Mouse (Mus musculus): ENCODE data around the gene Usp6nl.

The Usp6nl gene

GRCm38 (mm10) chr2:6367497-6367896 is 45.0 kb downstream of the Usp6nl start:
- no peak for DNase-seq (ENCODE audit: low read depth)

GRCm38 (mm10) chr2:6374216-6374615 is 51.7 kb downstream of the Usp6nl start:
- no peak for DNase-seq (ENCODE audit: low read depth)

DNA sequence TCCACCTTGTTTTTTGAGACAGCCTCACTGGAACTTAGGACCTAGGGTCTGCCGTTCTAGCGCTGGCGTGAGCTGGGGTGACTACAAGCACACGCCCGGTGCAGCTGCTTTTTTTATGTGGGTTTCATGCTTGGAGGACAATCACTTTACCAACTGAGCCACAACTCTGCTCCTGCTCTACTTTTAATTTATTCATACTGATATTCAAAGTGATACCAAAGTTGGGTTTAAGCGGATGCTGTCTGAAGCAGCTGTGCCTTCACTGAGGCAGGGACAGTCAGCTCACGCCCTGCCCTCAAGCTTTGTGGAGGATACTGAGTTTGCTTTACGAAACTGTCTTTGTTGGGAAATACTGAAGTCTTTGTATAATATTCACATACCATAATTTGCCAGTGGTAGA is 53.6 kb downstream of the Usp6nl start:
- no peak for DNase-seq (ENCODE audit: low read depth)

DNA sequence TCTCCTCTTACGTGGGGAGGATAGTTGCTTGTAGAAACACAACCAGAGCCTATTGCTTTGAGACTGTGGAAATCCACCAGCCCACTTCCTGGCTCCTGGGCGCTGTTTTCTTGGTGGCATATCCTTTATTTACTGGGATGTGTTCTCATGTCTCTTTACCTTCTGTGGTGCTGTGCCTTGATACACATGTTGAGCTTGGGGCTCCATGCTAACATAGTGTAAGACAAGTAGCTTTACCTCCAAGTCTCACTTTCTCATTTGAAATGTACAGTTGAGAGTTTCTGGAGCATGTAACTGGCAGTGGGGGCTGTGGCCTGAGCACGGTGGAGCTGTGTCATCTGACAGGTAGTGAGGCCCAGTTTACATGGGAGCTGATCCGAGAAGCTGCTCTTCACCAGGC is 54.5 kb downstream of the Usp6nl start:
- DNase-seq (ENCODE audit: low read depth), result no peak

DNA sequence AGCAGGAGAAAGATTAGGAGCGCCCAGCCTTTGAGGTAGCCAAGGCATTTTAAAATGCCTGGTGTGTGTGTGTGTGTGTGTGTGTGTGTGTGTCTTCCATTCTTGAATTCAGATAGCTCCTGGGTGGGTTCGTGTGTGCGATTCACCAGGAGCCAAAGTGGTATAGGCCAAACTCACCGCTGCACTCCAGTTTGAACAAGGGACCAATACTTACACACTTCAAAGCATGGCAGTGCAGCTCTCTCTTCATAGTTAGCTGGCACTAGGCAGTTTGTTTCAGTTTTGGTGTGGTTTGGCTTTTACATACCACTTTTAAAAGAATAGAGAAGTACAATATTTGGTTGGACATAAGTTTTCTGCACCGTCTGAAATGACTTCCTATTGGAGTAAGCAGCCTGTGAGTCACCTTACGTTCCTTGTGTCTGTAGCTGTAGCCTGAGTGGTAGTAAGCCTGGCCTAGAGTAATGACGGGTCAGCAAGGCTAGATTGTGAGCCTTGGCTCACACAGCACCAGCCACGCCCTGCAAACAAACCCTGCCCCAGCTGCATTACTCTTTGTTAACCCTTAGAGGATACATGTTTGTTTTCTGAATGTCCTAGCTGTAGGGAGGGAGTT is 56.2 kb downstream of the Usp6nl start:
- DNase-seq (ENCODE audit: low read depth), result peak; percentile 87

GRCm38 (mm10) chr2:6379731-6380212 is 57.3 kb downstream of the Usp6nl start:
- peak; percentile 94 for DNase-seq (ENCODE audit: low read depth)

DNA sequence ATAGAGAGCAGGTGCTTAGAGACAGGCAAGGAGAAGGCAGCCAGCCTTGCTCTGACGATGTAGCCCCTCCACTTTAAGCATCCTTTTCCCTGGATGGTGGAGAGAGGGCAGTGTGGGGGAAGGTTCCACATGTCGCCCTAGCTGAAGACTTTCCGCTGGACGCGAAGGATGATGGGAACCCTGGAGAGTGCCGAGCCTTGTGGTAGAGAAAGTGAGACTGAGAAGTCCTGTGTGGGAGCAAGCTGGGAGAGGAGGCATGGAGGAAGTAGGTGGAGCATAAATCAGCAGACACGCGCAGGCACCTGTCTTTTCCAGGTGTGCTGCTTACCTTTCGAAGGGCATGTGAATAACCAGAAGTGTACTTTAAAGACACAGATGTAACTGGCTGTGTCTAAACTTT is 57.9 kb downstream of the Usp6nl start:
- DNase-seq (ENCODE audit: low read depth), result no peak

- peak; percentile 46 for DNase-seq (ENCODE audit: low read depth)
These were observed 62.1 kb downstream of the Usp6nl start for GRCm38 (mm10) chr2:6384407-6385146.

GRCm38 (mm10) chr2:6389162-6389561 is 66.7 kb downstream of the Usp6nl start:
- DNase-seq (ENCODE audit: low read depth), result no peak

GRCm38 (mm10) chr2:6391261-6391660 is 68.8 kb downstream of the Usp6nl start:
- no peak for DNase-seq (ENCODE audit: low read depth)

DNA sequence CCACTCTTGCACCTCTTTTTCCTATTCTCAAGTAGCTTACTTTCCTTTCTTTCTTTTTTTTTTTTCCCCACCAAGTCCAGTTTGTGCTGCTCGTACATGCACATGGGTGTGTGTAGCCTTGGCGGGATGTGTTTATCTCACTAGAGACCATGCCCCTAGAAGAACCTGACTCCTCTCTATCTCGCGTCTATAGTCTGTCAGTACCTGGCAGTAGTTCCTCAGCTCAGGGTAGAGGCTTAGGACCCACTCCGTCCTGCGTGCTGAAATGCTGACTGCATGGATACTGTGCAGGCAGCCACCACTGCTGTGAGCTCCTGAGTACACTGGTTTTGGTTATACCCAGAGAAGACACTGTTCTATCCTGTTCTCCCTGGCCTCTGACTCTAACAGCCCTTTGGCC is 69.5 kb downstream of the Usp6nl start:
- no peak for DNase-seq (ENCODE audit: low read depth)

DNA sequence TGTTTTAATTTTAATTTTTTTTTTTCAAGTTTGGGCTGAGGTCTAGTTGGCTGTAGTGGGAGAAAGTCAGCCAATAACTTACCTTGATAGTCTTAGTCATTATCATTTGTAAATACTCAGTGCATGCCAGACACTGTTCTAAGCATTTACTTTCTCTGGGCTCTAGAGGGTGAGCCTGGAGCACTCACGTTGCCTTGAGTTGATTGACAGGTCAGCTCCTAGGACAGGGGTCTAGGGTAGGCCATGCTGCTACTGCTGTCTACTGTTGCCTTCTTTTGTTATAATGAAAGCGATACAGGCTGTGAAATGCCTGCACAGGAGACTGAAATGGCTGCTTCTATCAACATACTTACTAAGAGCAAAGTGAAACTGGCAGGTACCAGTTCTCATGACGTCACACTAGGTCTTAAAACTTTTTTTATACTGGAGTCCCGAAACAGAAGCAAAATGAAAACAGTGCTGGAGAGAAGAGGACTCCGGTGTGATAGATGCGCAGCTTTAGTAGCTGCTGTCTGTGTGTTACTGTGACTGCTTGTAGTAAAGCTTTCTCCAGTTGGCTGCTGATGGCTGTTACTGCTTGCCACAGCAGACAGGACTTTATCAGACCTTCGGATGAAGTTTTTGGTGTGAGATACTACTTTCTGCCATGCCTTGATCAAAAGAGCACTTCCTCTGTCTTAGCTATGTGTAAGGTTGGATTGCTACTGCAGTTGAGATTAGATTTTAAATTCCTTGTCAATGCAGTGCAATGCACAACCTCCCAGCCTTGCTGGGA is 73.6 kb downstream of the Usp6nl start:
- no peak for DNase-seq (ENCODE audit: low read depth)

GRCm38 (mm10) chr2:6396626-6397146 is 74.2 kb downstream of the Usp6nl start:
- DNase-seq (ENCODE audit: low read depth), result peak; percentile 11

DNA sequence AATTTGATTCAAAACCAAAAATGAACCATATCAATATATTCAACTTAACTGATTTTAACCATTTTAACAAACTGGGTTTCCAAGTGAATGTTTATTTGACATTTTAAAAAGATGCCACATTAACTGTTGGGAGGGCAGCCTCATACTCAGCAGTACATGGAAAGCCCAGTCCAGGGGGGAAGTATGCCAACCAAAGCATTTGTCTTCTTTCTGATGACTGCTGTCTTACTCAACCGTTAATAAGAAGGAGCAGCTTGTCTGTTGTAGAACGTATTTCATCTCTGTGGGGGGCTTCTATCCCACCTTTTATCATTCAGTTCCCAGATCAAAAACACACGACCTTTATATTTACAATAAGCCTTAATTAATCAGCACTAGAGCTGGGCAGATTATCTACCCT is 74.7 kb downstream of the Usp6nl start:
- DNase-seq (ENCODE audit: low read depth), result no peak

- no peak for DNase-seq (ENCODE audit: low read depth)
These were observed 76.4 kb downstream of the Usp6nl start for GRCm38 (mm10) chr2:6398826-6399225.

GRCm38 (mm10) chr2:6401039-6401438 is 78.6 kb downstream of the Usp6nl start:
- DNase-seq (ENCODE audit: low read depth), result peak; percentile 17

GRCm38 (mm10) chr2:6403375-6403774 is 80.9 kb downstream of the Usp6nl start:
- DNase-seq (ENCODE audit: low read depth), result no peak

DNA sequence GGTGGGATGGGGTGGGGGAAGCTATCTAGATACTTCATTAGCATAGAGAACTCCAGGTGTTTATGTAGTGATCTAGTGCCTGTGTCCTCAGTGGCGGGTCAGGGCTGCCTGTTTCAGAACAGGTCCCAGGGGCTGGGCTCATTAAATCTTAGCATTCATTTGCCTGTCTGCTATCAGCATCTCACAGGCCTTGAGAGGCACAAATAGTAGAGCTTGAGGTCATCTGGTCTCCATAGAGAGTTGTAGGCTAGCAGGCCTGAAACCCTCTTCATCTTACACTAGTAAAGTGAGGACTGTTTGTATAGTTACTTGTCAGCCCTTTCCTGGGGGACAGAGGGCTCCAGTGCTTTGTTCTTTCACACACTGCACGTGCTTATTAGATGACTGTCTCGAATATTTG is 81.5 kb downstream of the Usp6nl start:
- no peak for DNase-seq (ENCODE audit: low read depth)

DNA sequence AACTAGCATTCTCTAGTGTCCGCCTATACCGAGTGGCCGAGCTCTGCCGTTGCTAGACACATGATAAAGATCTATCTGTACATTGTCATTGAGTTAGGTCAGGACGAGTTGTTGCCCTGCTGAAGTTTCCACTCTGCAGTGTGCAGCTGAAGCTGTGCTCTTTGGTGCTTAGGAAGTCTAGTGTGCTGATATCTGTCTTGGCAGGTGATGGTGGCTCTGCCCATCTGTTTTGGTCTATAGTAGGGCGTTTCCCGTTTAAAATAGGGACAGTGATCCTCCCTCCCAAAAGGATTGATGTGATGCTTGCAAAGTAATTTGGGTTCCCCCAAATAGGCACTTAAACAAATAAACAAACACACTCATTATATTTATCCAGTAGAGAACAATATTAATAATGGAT is 82.2 kb downstream of the Usp6nl start:
- no peak for DNase-seq (ENCODE audit: low read depth)

DNA sequence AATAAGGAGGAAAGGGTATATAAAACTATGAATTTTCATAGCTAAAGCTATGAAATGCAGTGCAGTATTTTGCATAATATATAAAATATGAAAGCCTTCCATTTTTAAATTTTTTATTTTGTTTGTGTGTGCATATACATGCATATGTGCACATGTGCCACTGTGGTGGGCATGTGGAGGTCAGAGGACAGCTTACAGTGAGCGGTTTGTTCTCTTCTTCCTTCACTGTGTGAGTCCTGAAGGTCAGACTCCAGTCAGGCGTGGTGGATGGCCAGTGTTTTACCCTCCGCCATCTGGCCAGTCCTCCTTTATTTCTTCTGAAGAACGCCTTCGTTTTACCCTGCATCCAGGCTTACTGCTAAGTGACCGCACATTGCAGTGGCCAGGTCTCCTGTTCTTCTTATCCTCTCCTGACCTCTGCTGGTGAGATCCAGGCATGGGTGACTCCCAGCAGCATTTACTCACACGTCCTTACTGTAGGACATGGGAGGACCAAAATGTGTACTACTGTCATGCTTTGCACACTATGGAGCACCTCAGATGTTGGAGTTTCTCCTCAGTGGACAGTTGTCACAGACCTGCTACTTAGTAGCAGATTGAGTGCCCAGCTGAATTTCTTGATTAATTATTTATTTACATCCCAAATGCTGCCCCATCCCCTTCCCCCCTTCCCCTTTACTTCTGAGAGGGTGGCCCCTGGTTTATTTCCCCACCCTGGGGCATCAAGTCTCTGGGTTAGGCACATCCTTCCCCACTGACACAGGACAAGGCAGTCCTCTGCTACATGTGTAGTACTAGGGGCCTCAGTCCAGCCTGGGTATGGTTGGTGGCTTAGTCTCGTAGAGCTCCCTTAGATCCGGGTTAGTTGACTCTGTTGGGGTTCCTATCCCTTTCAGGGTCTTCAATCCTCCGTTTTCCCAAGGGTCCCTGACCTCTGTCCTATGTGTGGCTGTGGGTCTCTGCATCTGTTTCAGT is 82.9 kb downstream of the Usp6nl start:
- peak; percentile 86 for DNase-seq (ENCODE audit: low read depth)

GRCm38 (mm10) chr2:6407711-6408110 is 85.2 kb downstream of the Usp6nl start:
- DNase-seq (ENCODE audit: low read depth), result no peak

DNA sequence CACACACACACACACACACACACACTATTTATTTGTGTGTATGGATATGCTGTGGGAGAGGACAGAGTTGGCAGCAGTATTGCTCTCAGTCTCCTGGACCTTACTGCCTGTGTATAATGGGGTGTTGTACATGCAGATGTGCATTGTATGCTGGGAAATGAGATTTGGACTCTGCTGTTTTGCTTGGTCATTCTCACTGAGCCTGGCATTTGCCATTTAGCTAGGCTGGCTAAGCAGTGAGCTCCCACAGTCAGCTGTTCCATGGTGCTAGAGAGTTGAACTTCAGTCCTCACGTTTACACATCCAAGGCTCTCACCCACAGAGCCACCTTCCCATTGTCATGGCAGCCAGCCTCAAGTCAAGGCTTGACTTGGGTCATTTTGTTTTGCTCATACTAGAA is 90.2 kb downstream of the Usp6nl start:
- DNase-seq (ENCODE audit: low read depth), result no peak

Measured in 416B (cell line).